Mouse (Mus musculus) embryonic fibroblast, embryonic 13.5 days (primary cell): Measurements from ENCODE around the gene S100a7a.

Experiments
- CTCF ChIP-seq: IDR thresholded peaks from 2 replicates; pipeline ENCODE4 v1.5.1; 2011; ENCODE audit warnings: mild to moderate bottlenecking, control low read depth, low read length, moderate library complexity, borderline replicate concordance; ENCODE audit not compliant: insufficient read depth
- POLR2A ChIP-seq: IDR thresholded peaks from 2 replicates; pipeline ENCODE4 v1.6.1; 2011; ENCODE audit warnings: low read depth, mild to moderate bottlenecking, control low read depth, low read length, moderate library complexity

DNA sequence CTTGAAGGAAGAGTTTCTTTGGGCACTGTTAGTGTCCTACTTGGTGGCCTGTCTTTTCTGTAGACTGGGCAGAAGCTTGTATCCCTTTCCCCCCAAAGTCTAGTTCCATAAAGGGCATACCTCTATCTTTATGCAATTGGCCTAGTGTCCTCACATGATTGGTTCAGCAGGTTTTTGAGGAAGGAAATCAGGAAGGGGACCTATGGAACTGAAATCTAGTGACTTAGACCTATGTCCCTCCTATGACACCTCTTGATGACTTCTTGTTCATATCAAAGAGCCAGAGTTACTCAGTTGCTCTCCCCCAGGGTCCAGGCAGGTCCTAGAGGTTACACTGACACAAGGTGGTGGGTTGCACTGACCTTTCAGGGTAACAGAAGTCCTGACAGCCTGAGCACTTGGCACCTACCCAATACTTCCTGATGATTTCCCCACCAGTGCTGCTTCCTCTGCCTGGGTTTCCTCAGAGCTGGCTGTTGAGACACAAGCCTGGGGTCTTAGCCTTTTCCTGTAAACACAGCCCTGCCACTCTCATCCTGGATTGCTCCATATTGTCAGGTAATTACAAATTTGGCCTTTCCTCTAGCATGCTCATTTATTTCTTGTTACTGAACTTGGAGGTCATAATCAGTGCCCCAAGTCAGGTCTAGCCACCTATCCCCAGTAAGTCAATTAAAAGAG, 5.7 kb downstream of the S100a7a start:
- no peak for TF ChIP-seq CTCF
- no peak for TF ChIP-seq POLR2A
